Mouse (Mus musculus) layer of hippocampus, postnatal 14 days (tissue): ENCODE data around the gene Ugt1a6b. TPM values are rescaled to one million over a fixed set of nuclear protein-coding genes. Genes with fewer than 3 reads are reported as not detected.

Experiments
- DNase-seq, 2 experiments: peaks; one replicate each; pipeline ENCODE4 v3.0.0; 2021 to 2022; ENCODE audit warnings: low spot score in 2 of 2, mixed read lengths in 1 of 2
- total RNA-seq, 2 experiments: library from RNA; stranded (reverse); gene quantifications; 2 replicates each; pipeline ENCODE4 v1.2.3; 2021

Ugt1a6b gene
- total RNA-seq, 2 experiments from 2014 or later, result 0.21 TPM; not detected in 1

GRCm38 (mm10) chr1:88235894-88236415 is 132.9 kb downstream of the Ugt1a6b start:
- DNase-seq, result no peak

GRCm38 (mm10) chr1:88237311-88237710 is 134.3 kb downstream of the Ugt1a6b start:
- DNase-seq, result no peak

GRCm38 (mm10) chr1:88238771-88239170 is 135.7 kb downstream of the Ugt1a6b start:
- DNase-seq, result no peak

GRCm38 (mm10) chr1:88240072-88240471 is 137.0 kb downstream of the Ugt1a6b start:
- DNase-seq, result no peak

GRCm38 (mm10) chr1:88240579-88240978 is 137.5 kb downstream of the Ugt1a6b start:
- DNase-seq, result no peak

- DNase-seq, result no peak
Measured at GRCm38 (mm10) chr1:88243861-88244260, 140.8 kb downstream of the Ugt1a6b start.

GRCm38 (mm10) chr1:88245881-88246280 is 142.8 kb downstream of the Ugt1a6b start:
- DNase-seq, result no peak

GRCm38 (mm10) chr1:88246386-88246785 is 143.3 kb downstream of the Ugt1a6b start:
- DNase-seq, result no peak

GRCm38 (mm10) chr1:88247660-88248059 is 144.6 kb downstream of the Ugt1a6b start:
- DNase-seq, result no peak

- DNase-seq, result no peak
Measured at GRCm38 (mm10) chr1:88248658-88249057, 145.6 kb downstream of the Ugt1a6b start.

GRCm38 (mm10) chr1:88249596-88249995 is 146.5 kb downstream of the Ugt1a6b start:
- DNase-seq, result no peak

- no peak for DNase-seq
Measured at GRCm38 (mm10) chr1:88250023-88250422, 147.0 kb downstream of the Ugt1a6b start.

- no peak for DNase-seq
Measured at GRCm38 (mm10) chr1:88253106-88253505, 150.1 kb downstream of the Ugt1a6b start.

- no peak for DNase-seq
Measured at GRCm38 (mm10) chr1:88253540-88253939, 150.5 kb downstream of the Ugt1a6b start.

GRCm38 (mm10) chr1:88254793-88255465 is 151.9 kb downstream of the Ugt1a6b start:
- DNase-seq, result no peak

GRCm38 (mm10) chr1:88255466-88255857 is 152.4 kb downstream of the Ugt1a6b start:
- DNase-seq, result no peak

- peak; percentile 68 to 70 for DNase-seq
Measured at GRCm38 (mm10) chr1:88255989-88256754, 153.1 kb downstream of the Ugt1a6b start.

GRCm38 (mm10) chr1:88256886-88257663 is 154.0 kb downstream of the Ugt1a6b start:
- DNase-seq, result no peak

GRCm38 (mm10) chr1:88257681-88258080 is 154.6 kb downstream of the Ugt1a6b start:
- DNase-seq, result no peak

GRCm38 (mm10) chr1:88258361-88258760 is 155.3 kb downstream of the Ugt1a6b start:
- no peak for DNase-seq

GRCm38 (mm10) chr1:88258881-88259642 is 156.0 kb downstream of the Ugt1a6b start:
- DNase-seq, result peak in 1 of 2 experiments; percentile 73
